Mouse (Mus musculus) liver, postnatal 0 days (tissue): ENCODE measurements around the gene Bach1. TPM values are rescaled to one million over a fixed set of nuclear protein-coding genes. Genes with fewer than 3 reads are reported as not detected.

Experiments used
- ATAC-seq: fragments of 200-750 bp; cut with Nextera tagmentation; 2 replicates; pipeline ENCODE4 v1.8.0; 2017; ENCODE audit warnings: mild to moderate bottlenecking, moderate library complexity
- DNase-seq: peaks from one replicate; pipeline ENCODE4 v3.0.0-alpha.2; 2016
- H3K27ac ChIP-seq: fragments of 300-500 bp; sonication (generic); 2 replicates; pipeline ENCODE4 v1.5.1; 2014; ENCODE audit warnings: antibody characterized with exemption, moderate library complexity, mild to moderate bottlenecking, low read depth
- H3K27me3 ChIP-seq: fragments of 300-500 bp; sonication (generic); 2 replicates; pipeline ENCODE4 v1.6.1; 2014; ENCODE audit warnings: low read length, control low read depth, mixed read lengths; ENCODE audit not compliant: insufficient read depth
- H3K36me3 ChIP-seq: fragments of 300-500 bp; sonication (generic); replicated peaks from 2 replicates; pipeline ENCODE4 v1.6.1; 2014; ENCODE audit warnings: mild to moderate bottlenecking, control low read depth, low read length, moderate library complexity, mixed read lengths; ENCODE audit not compliant: insufficient read depth
- H3K4me1 ChIP-seq: fragments of 300-500 bp; sonication (generic); 2 replicates; pipeline ENCODE4 v1.6.1; 2014; ENCODE audit warnings: antibody characterized with exemption, mild to moderate bottlenecking, control low read depth; ENCODE audit not compliant: insufficient read depth
- H3K4me2 ChIP-seq: fragments of 300-500 bp; sonication (generic); 2 replicates; pipeline ENCODE4 v1.6.1; 2014; ENCODE audit warnings: low read depth, mild to moderate bottlenecking, low read length, moderate library complexity, mixed read lengths
- H3K4me3 ChIP-seq: fragments of 300-500 bp; sonication (generic); 2 replicates; pipeline ENCODE4 v1.5.1; 2014; ENCODE audit warnings: low read depth, low read length
- H3K9ac ChIP-seq: fragments of 300-500 bp; sonication (generic); replicated peaks from 2 replicates; pipeline ENCODE4 v1.6.1; 2014; ENCODE audit warnings: mild to moderate bottlenecking, moderate library complexity
- H3K9me3 ChIP-seq: fragments of 300-500 bp; sonication (generic); 2 replicates; pipeline ENCODE4 v1.6.1; 2016; ENCODE audit warnings: mild to moderate bottlenecking, control low read depth, low read length, mixed read lengths
- CTCF ChIP-seq: sonication (generic); IDR thresholded peaks from 2 replicates; pipeline ENCODE4 v1.5.1; 2016; ENCODE audit warnings: antibody characterized with exemption, low read depth
- EP300 ChIP-seq: IDR thresholded peaks from 2 replicates; pipeline ENCODE4 v1.6.1; 2016; ENCODE audit warnings: antibody characterized with exemption, low read depth, mild to moderate bottlenecking
- WGBS: fragments of 180-500 bp; shearing (Covaris S2); extraction: QIAGEN DNeasy Blood & Tissue Kit; methylation state at CpG from one replicate; pipeline ENCODE4 v1.1.7; 2014; ENCODE audit not compliant: insufficient replicate concordance; 5-methylcytosine and 5-hydroxymethylcytosine counted together
- polyA plus RNA-seq: library from polyadenylated mRNA; unstranded; fragments of >200 nt; fragmentation: Nextera tagmentation; extraction: Ambion mirVana; gene quantifications from 2 replicates; pipeline ENCODE4 v1.2.1, GENCODE M21; 2015

The Bach1 gene
- polyA plus RNA-seq, 1 experiment from 2014 or later, result 5.9 TPM

GRCm38 (mm10) chr16:87711961-87712360, 13.2 kb downstream of the Bach1 start:
- peak overlapping the region; percentile 83 for H3K27ac ChIP-seq
- peak overlapping the region; percentile 42 for H3K4me2 ChIP-seq
- peaks cover 18% of the 10 kb centered on the region for H3K36me3 ChIP-seq
- no peaks in the 10 kb centered on the region for H3K9me3 ChIP-seq
- peaks cover 77% of the 10 kb centered on the region for H3K4me1 ChIP-seq
- H3K27me3 ChIP-seq, result no peaks in the 10 kb centered on the region
- no peak for TF ChIP-seq EP300
- no peak for TF ChIP-seq CTCF
- no peak overlapping the region for H3K4me3 ChIP-seq
- H3K9ac ChIP-seq, result no peak overlapping the region
- ATAC-seq (no peak), DNase-seq (no peak)
- 39% methylated on average over 2 of the region's 2 CpGs for WGBS

GRCm38 (mm10) chr16:87712986-87713693, 14.4 kb downstream of the Bach1 start:
- ATAC-seq, result peak; percentile 96
- WGBS, result 34% methylated on average over 18 of the region's 18 CpGs
- Histone ChIP-seq H3K9me3 (no peaks in the 10 kb centered on the region), H3K4me2 (peak overlapping the region; percentile 59), H3K4me1 (peaks cover 68% of the 10 kb centered on the region), H3K4me3 (peak overlapping the region; percentile 28), H3K36me3 (peaks cover 20% of the 10 kb centered on the region), H3K27me3 (no peaks in the 10 kb centered on the region), H3K9ac (peak overlapping the region; percentile 17; the same call in 1 of the 2 replicates), H3K27ac (peak overlapping the region; percentile 83)
- DNase-seq, result peak; percentile 74
- TF ChIP-seq CTCF (no peak), EP300 (peak; percentile 67; the same call in 1 of the 2 replicates)

- DNase-seq (no peak), ATAC-seq (no peak)
- Histone ChIP-seq H3K27me3 (no peaks in the 10 kb centered on the region), H3K4me2 (no peak overlapping the region), H3K4me1 (peaks cover 54% of the 10 kb centered on the region), H3K36me3 (peaks cover 29% of the 10 kb centered on the region), H3K9ac (no peak overlapping the region), H3K9me3 (no peaks in the 10 kb centered on the region), H3K27ac (no peak overlapping the region), H3K4me3 (no peak overlapping the region)
- TF ChIP-seq CTCF, result no peak
- no peak for TF ChIP-seq EP300
- WGBS, result 83% methylated on average over 9 of the region's 9 CpGs
Observed at GRCm38 (mm10) chr16:87714550-87714949, 15.8 kb downstream of the Bach1 start.

DNA sequence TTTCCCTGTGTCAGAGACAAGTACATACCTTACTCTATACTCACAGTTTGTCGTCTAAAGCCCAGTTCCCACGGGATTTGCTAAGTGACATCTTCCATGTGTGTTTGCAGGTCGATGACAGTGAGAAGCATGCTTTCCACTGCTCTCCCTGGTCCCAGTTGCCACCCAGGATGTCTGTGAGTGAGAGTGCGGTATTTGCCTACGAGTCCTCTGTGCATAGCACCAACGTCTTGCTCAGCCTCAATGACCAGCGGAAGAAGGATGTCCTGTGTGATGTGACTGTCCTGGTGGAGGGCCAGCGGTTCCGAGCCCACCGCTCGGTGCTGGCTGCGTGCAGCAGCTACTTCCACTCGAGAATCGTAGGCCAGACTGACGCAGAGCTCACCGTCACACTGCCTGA, 16.5 kb downstream of the Bach1 start:
- Histone ChIP-seq H3K9ac (no peak overlapping the region), H3K36me3 (peaks cover 35% of the 10 kb centered on the region), H3K9me3 (no peaks in the 10 kb centered on the region), H3K4me3 (no peak overlapping the region), H3K27me3 (no peaks in the 10 kb centered on the region), H3K27ac (no peak overlapping the region), H3K4me1 (peaks cover 49% of the 10 kb centered on the region), H3K4me2 (no peak overlapping the region)
- 91% methylated on average over 16 of the region's 16 CpGs for WGBS
- ATAC-seq (no peak), DNase-seq (no peak)
- no peak for TF ChIP-seq EP300
- no peak for TF ChIP-seq CTCF

DNA sequence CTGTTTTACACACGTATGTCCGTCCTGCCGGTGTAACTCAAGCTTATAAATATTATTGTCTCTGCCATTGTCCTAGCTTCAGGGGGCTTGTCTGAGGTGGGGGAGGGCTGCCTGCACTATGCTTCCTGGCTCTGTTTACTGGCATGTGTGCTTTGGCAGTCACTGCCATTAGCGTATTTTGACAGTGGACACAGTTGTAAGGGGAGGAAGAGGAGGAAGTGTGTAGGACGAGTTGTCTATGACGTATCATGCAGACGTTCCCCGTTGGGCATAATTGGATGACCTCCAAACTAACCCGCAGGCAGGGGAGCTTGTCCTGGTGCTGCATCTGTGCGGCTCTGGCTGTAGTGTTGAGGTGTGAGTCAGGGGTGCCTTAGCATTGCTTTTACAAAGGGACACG, 17.5 kb downstream of the Bach1 start:
- TF ChIP-seq CTCF, result no peak
- no peak for TF ChIP-seq EP300
- Histone ChIP-seq H3K9ac (no peak overlapping the region), H3K27ac (no peak overlapping the region), H3K36me3 (peaks cover 45% of the 10 kb centered on the region), H3K4me2 (no peak overlapping the region), H3K27me3 (no peaks in the 10 kb centered on the region), H3K9me3 (no peaks in the 10 kb centered on the region), H3K4me1 (peaks cover 40% of the 10 kb centered on the region), H3K4me3 (no peak overlapping the region)
- DNase-seq (no peak), ATAC-seq (no peak)
- WGBS, result 55% methylated on average over 11 of the region's 11 CpGs

DNA sequence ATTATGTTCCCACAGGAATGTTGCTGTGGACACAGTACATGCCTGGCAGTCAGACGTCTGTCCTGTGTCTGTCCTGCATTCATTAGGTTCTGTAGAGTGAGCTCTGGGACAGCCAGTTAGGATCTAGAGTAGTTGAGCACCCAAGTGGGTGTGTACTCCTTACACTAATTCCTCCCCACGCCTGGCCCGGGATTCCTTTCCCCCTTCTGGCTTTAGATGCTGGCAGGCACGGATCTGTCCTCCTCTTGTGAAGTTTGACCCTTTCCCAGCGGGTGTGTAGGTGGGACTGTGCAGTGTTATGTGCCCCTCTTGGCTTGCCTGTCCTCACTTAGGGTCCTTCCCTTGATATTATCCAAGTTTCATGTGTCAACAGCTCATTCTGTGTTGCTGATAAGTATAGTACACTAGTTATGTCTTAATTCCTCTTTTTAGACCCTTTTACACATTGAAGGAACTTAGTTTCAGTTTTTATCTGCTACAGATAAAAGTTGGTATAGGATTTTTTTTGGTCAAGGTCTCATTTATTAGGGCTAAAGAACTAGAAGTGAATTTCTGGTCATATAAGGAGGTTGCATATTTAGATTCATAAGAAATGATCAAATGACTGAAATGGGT, 18.4 kb downstream of the Bach1 start:
- H3K9ac ChIP-seq, result no peak overlapping the region

More for the DNA sequence above, 18.4 kb downstream of the Bach1 start:
- Histone ChIP-seq H3K36me3 (peaks cover 48% of the 10 kb centered on the region), H3K9me3 (no peaks in the 10 kb centered on the region), H3K4me3 (no peak overlapping the region), H3K27me3 (no peaks in the 10 kb centered on the region), H3K27ac (no peak overlapping the region), H3K4me1 (peaks cover 37% of the 10 kb centered on the region), H3K4me2 (no peak overlapping the region)
- no peak for TF ChIP-seq EP300
- no peak for TF ChIP-seq CTCF
- no peak for ATAC-seq
- 68% methylated on average over 5 of the region's 5 CpGs for WGBS
- DNase-seq, result no peak
